Mouse (Mus musculus) midbrain, embryonic 14.5 days (tissue): ENCODE measurements around the gene Rspo3. TPM values are rescaled to one million over a fixed set of nuclear protein-coding genes. Genes with fewer than 3 reads are reported as not detected.

Source experiments
- ATAC-seq: fragments of 200-750 bp; cut with Nextera tagmentation; 2 replicates; pipeline ENCODE4 v1.8.0; 2017; ENCODE audit warnings: moderate number of reproducible peaks, moderate library complexity; ENCODE audit not compliant: low FRiP score, low TSS enrichment
- DNase-seq: peaks from one replicate; pipeline ENCODE4 v3.0.0-alpha.2; 2015
- H3K27ac ChIP-seq: fragments of 300-500 bp; sonication (generic); replicated peaks from 2 replicates; pipeline ENCODE4 v1.5.1; 2014; ENCODE audit warnings: mild to moderate bottlenecking, low read depth, low read length, moderate library complexity
- H3K27me3 ChIP-seq: fragments of 300-500 bp; sonication (generic); 2 replicates; pipeline ENCODE4 v1.6.1; 2014; ENCODE audit warnings: low read length, control low read depth, mixed read lengths; ENCODE audit not compliant: control insufficient read depth, insufficient read depth
- H3K36me3 ChIP-seq: fragments of 300-500 bp; sonication (generic); 2 replicates; pipeline ENCODE4 v1.6.1; 2014; ENCODE audit warnings: low read length, control low read depth; ENCODE audit not compliant: control insufficient read depth, insufficient read depth
- H3K4me1 ChIP-seq: fragments of 300-500 bp; sonication (generic); 2 replicates; pipeline ENCODE4 v1.6.1; 2014; ENCODE audit warnings: mild to moderate bottlenecking, antibody characterized with exemption, low read length, control low read depth; ENCODE audit not compliant: control insufficient read depth, insufficient read depth
- H3K4me2 ChIP-seq: fragments of 300-500 bp; sonication (generic); 2 replicates; pipeline ENCODE4 v1.6.1; 2014; ENCODE audit warnings: mild to moderate bottlenecking, low read length, moderate library complexity
- H3K4me3 ChIP-seq: fragments of 300-500 bp; sonication (generic); replicated peaks from 2 replicates; pipeline ENCODE4 v1.5.1; 2014; ENCODE audit warnings: low read depth, low read length
- H3K9ac ChIP-seq: fragments of 300-500 bp; sonication (generic); replicated peaks from 2 replicates; pipeline ENCODE4 v1.6.1; 2014; ENCODE audit warnings: mild to moderate bottlenecking, low read length, moderate library complexity
- H3K9me3 ChIP-seq: fragments of 300-500 bp; sonication (generic); 2 replicates; pipeline ENCODE4 v1.6.1; 2016; ENCODE audit warnings: low read length, control low read depth, mixed read lengths; ENCODE audit not compliant: control insufficient read depth
- WGBS: fragments of 180-500 bp; shearing (Covaris S2); extraction: QIAGEN DNeasy Blood & Tissue Kit; methylation state at CpG from one replicate; pipeline ENCODE4 v1.1.7; 2014; 5-methylcytosine and 5-hydroxymethylcytosine counted together
- polyA plus RNA-seq: library from polyadenylated mRNA; unstranded; fragments of >200 nt; fragmentation: Nextera tagmentation; extraction: Ambion mirVana; gene quantifications from 2 replicates; pipeline ENCODE4 v1.2.1, GENCODE M21; 2014

The Rspo3 gene
- 1.6 and 5.6 TPM in 2 replicates for polyA plus RNA-seq

GRCm38 (mm10) chr10:29535546-29536260, at the start of gene Rspo3:
Gene Rspo3 (minus strand): TSS chr10:29535867.
- Histone ChIP-seq H3K9me3 (no peaks in the 10 kb centered on the region), H3K27me3 (peaks cover 18% of the 10 kb centered on the region; the same call in 1 of the 2 replicates), H3K4me3 (peak within 1 kb of the TSS; percentile 59), H3K4me1 (peaks cover 18% of the 10 kb centered on the region), H3K4me2 (peak within 1 kb of the TSS; percentile 99), H3K36me3 (no peaks in the 10 kb centered on the region), H3K27ac (no peak within 1 kb of the TSS), H3K9ac (peak within 1 kb of the TSS; percentile 66)
- 1% methylated on average over 44 of the region's 44 CpGs for WGBS
- DNase-seq, result peak; percentile 76
- peak; percentile 75 for ATAC-seq

DNA sequence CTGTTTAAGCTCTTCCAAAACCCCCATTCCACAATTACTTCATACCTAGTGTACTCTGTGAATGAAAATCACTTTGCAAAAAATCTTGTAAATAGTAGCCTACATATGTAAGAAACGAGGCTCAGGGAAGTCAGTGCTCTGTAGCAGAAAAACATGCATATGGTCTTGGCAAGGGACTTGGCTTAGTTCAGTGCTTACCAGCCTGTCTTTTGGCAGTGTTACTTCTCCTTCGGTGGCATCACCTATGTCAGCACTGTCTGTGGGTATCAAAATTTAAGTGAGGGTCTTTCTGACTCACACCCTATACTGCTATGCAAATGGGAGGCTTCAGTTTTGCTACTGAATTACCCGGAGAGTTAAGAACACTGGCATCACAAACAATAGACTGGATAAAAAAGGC, 46.3 kb upstream of the Rspo3 start:
- no peak for DNase-seq
- no peaks in the 10 kb centered on the region for H3K4me1 ChIP-seq
- no peak overlapping the region for H3K9ac ChIP-seq
- no peak for ATAC-seq
- H3K4me2 ChIP-seq, result no peak overlapping the region
- no peaks in the 10 kb centered on the region for H3K27me3 ChIP-seq
- WGBS, result 65% methylated on average over 3 of the region's 3 CpGs
- H3K9me3 ChIP-seq, result no peaks in the 10 kb centered on the region
- H3K4me3 ChIP-seq, result no peak overlapping the region
- H3K36me3 ChIP-seq, result no peaks in the 10 kb centered on the region
- H3K27ac ChIP-seq, result no peak overlapping the region

GRCm38 (mm10) chr10:29581476-29581875, 45.8 kb upstream of the Rspo3 start:
- H3K27me3 ChIP-seq, result no peaks in the 10 kb centered on the region
- WGBS, result 92% methylated on average over 3 of the region's 3 CpGs
- no peak overlapping the region for H3K9ac ChIP-seq
- no peaks in the 10 kb centered on the region for H3K9me3 ChIP-seq
- H3K27ac ChIP-seq, result no peak overlapping the region
- no peak for DNase-seq
- no peak overlapping the region for H3K4me2 ChIP-seq
- no peak for ATAC-seq
- no peaks in the 10 kb centered on the region for H3K4me1 ChIP-seq
- no peak overlapping the region for H3K4me3 ChIP-seq
- no peaks in the 10 kb centered on the region for H3K36me3 ChIP-seq

DNA sequence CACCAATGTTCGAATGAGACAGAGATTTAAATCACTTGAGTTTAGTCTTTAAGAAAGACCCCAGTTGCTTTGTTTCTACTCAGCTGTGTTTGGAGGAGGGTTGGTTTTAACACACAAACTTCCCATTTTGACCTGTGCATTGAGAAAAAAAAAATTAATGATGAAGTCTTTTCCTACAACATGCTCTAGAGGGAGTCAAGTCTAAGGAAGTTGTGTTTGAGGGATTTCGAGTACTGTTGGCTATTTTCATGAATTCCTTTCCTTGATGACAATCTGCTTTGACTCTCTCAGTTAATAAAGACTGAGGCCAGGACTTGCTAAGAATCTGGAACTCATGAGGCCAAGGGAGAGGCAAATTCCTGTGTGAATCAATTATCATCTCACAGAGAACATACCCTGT, 20.3 kb upstream of the Rspo3 start:
- Histone ChIP-seq H3K4me2 (no peak overlapping the region), H3K27ac (no peak overlapping the region), H3K9ac (no peak overlapping the region), H3K27me3 (no peaks in the 10 kb centered on the region), H3K36me3 (no peaks in the 10 kb centered on the region), H3K4me3 (no peak overlapping the region), H3K4me1 (no peaks in the 10 kb centered on the region), H3K9me3 (no peaks in the 10 kb centered on the region)
- ATAC-seq (no peak), DNase-seq (no peak)
- WGBS, result 82% methylated on average over 2 of the region's 2 CpGs

- H3K36me3 ChIP-seq, result no peaks in the 10 kb centered on the region
- WGBS, result 91% methylated on average over 2 of the region's 2 CpGs
- H3K4me3 ChIP-seq, result no peak overlapping the region
- no peak overlapping the region for H3K9ac ChIP-seq
- no peaks in the 10 kb centered on the region for H3K9me3 ChIP-seq
- ATAC-seq, result no peak
- DNase-seq, result no peak
- no peak overlapping the region for H3K27ac ChIP-seq
- H3K4me2 ChIP-seq, result no peak overlapping the region
- H3K4me1 ChIP-seq, result no peaks in the 10 kb centered on the region
- H3K27me3 ChIP-seq, result no peaks in the 10 kb centered on the region
Observed at GRCm38 (mm10) chr10:29554365-29554764, 18.7 kb upstream of the Rspo3 start.

DNA sequence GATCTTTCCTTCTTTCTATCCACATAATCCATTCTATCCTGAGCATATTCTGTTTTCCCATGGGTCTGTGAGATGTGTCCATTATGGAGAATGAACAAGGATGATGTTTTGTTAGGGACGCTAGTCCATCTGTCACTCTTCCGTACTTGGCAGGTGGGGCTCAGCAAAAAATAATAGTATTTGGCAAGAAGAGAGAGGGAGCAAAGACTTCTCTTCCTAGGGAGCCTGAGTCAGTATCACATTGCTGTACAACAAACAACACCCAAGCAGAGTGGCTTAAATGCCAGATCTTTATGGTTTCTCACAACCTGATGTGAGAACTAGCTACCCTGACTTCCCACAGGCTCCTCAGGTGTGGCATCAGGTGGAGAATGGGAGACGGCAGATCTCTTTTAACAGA, 7.3 kb upstream of the Rspo3 start:
- Histone ChIP-seq H3K9me3 (no peaks in the 10 kb centered on the region), H3K4me3 (no peak overlapping the region), H3K27ac (no peak overlapping the region), H3K9ac (no peak overlapping the region), H3K4me1 (no peaks in the 10 kb centered on the region), H3K36me3 (no peaks in the 10 kb centered on the region), H3K4me2 (no peak overlapping the region), H3K27me3 (no peaks in the 10 kb centered on the region)
- DNase-seq (no peak), ATAC-seq (no peak)
- whole genome bisulfite sequencing, result 90% methylated on average over 3 of the region's 3 CpGs

DNA sequence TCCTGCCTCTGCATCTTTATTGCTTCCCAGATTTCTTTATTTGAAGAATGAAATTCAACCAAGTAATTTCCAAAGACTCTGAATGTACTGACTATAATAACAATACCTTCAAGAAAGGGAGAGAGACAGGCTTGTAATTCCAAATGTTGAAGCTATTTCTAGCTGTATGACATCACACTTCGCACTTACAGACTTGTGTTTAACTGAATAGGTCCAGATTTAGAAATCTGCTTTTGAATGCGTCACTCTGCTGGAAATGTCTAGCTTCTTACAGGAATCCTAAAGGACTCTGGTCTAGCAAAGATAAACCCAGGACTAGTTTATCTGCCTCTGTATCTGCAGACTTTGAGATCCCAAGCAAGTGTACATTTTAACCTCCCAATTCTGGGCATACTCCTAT, 3.8 kb upstream of the Rspo3 start:
- Histone ChIP-seq H3K27me3 (peaks cover 10% of the 10 kb centered on the region; the same call in 1 of the 2 replicates), H3K4me2 (no peak overlapping the region), H3K4me1 (peaks cover 6% of the 10 kb centered on the region; the same call in 1 of the 2 replicates), H3K4me3 (no peak overlapping the region), H3K9me3 (no peaks in the 10 kb centered on the region), H3K36me3 (no peaks in the 10 kb centered on the region), H3K27ac (no peak overlapping the region), H3K9ac (no peak overlapping the region)
- DNase-seq (no peak), ATAC-seq (no peak)
- WGBS, result 84% methylated on average over 2 of the region's 2 CpGs

DNA sequence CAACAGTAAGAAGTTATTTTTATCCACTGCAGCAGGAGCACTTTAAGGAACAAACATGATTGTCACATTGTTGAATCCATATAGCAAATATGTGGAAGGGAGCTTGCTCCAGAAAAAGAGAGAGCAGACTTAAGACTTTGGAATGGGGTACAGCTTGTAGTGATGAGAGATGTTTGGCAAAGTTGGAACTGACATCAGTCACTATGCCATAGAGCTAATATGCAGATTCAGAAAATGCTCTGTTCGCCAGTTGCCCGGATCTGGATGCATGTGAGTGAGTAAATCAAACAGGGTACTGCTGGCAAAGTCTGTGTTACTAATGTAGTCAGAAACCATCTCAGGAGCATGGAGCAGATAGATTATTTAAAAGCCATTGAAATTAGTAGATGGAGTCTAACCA, 3.1 kb upstream of the Rspo3 start:
- 82% methylated on average over 2 of the region's 2 CpGs for WGBS
- Histone ChIP-seq H3K4me1 (peaks cover 12% of the 10 kb centered on the region), H3K9me3 (no peaks in the 10 kb centered on the region), H3K4me3 (no peak overlapping the region), H3K36me3 (no peaks in the 10 kb centered on the region), H3K9ac (no peak overlapping the region), H3K27ac (no peak overlapping the region), H3K4me2 (no peak overlapping the region), H3K27me3 (peaks cover 17% of the 10 kb centered on the region; the same call in 1 of the 2 replicates)
- ATAC-seq, result no peak
- DNase-seq, result no peak

GRCm38 (mm10) chr10:29534830-29535227, 838 bp downstream of the Rspo3 start:
- peak overlapping the region; percentile 26; the same call in 1 of the 2 replicates for H3K9ac ChIP-seq
- DNase-seq (peak; percentile 30), ATAC-seq (peak; percentile 32)
- H3K27me3 ChIP-seq, result peaks cover 18% of the 10 kb centered on the region; the same call in 1 of the 2 replicates
- H3K4me1 ChIP-seq, result peaks cover 18% of the 10 kb centered on the region
- peak overlapping the region; percentile 99 for H3K4me2 ChIP-seq
- no peak overlapping the region for H3K27ac ChIP-seq
- no peaks in the 10 kb centered on the region for H3K36me3 ChIP-seq
- H3K4me3 ChIP-seq, result peak overlapping the region; percentile 59
- WGBS, result under 1% methylated on average over 7 of the region's 7 CpGs
- H3K9me3 ChIP-seq, result no peaks in the 10 kb centered on the region
